Mouse (Mus musculus) testis, adult 2 months (tissue): ENCODE measurements around the gene Fank1. TPM values are rescaled to one million over a fixed set of nuclear protein-coding genes. Genes with fewer than 3 reads are reported as not detected.

ENCODE experiments used
- H3K27ac ChIP-seq: fragments of 200-500 bp; 2 replicates; pipeline ENCODE4 v1.5.1; 2012; ENCODE audit warnings: low read depth, low read length; ENCODE audit not compliant: control insufficient read depth, insufficient read depth
- H3K27me3 ChIP-seq: fragments of 200-500 bp; 2 replicates; pipeline ENCODE4 v1.6.1; 2012; ENCODE audit warnings: mild to moderate bottlenecking, low read length, moderate library complexity; ENCODE audit not compliant: control insufficient read depth, insufficient read depth
- H3K36me3 ChIP-seq: fragments of 200-500 bp; 2 replicates; pipeline ENCODE4 v1.6.1; 2012; ENCODE audit warnings: mild to moderate bottlenecking, low read length; ENCODE audit not compliant: control insufficient read depth, insufficient read depth
- H3K4me1 ChIP-seq: fragments of 200-500 bp; 2 replicates; pipeline ENCODE4 v1.6.1; 2012; ENCODE audit warnings: low read length; ENCODE audit not compliant: control insufficient read depth, insufficient read depth
- H3K4me3 ChIP-seq: fragments of 200-500 bp; 2 replicates; pipeline ENCODE4 v1.5.1; 2012; ENCODE audit warnings: low read depth, mild to moderate bottlenecking, low read length, moderate library complexity, mixed read lengths; ENCODE audit not compliant: control insufficient read depth
- CTCF ChIP-seq: fragments of 200-500 bp; IDR thresholded peaks from 2 replicates; pipeline ENCODE4 v1.5.1; 2012; ENCODE audit warnings: low read depth, mild to moderate bottlenecking, inconsistent platforms, low read length, moderate library complexity; ENCODE audit not compliant: control insufficient read depth, insufficient read depth, insufficient replicate concordance
- POLR2A ChIP-seq: fragments of 200-500 bp; IDR thresholded peaks from 2 replicates; pipeline ENCODE4 v1.6.1; 2012; ENCODE audit warnings: low read depth, mild to moderate bottlenecking, inconsistent platforms, low read length, moderate library complexity; ENCODE audit not compliant: control insufficient read depth
- polyA plus RNA-seq: library from polyadenylated mRNA; depleted of rRNA; stranded (reverse); fragments of >200 nt; gene quantifications from 2 replicates; pipeline ENCODE4 v1.2.3, GENCODE M21; 2012; rRNA removed

Fank1 gene
- polyA plus RNA-seq, 1 experiment = 217 TPM

DNA sequence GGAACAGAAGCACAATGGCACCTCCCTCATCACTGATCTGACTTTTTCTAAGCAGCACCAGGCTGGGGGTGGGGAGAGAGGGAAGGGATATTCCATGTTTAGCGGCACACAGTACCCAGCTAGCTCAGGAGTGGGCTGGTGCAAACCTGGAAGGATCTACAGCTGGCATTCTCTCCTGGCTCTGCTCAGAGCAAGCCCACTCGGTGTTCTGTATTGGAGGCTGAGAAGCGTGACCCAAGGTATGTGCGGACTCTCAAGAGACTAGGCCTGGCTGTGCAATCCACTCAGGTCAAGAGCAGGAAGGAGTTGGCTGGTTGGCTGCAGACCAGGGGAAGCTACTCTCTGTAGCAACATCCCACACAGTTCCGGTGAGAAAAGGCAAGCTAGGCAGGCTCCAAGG, 143.3 kb downstream of the Fank1 start:
- Histone ChIP-seq H3K4me1 (0 out of 2 replicates have a peak, but pooled peaks cover 3% of the 10 kb centered on the region), H3K27me3 (no peaks in the 10 kb centered on the region), H3K36me3 (no peaks in the 10 kb centered on the region), H3K4me3 (no peak overlapping the region), H3K27ac (no peak overlapping the region)
- no peak for TF ChIP-seq POLR2A
- no peak for TF ChIP-seq CTCF

- Histone ChIP-seq H3K27ac (no peak overlapping the region; the same call in 1 of the 2 replicates), H3K27me3 (no peaks in the 10 kb centered on the region), H3K36me3 (no peaks in the 10 kb centered on the region), H3K4me3 (no peak overlapping the region), H3K4me1 (0 out of 2 replicates have a peak, but pooled peaks cover 3% of the 10 kb centered on the region)
- TF ChIP-seq CTCF (no peak), POLR2A (no peak)
These were observed 144.1 kb downstream of the Fank1 start for GRCm38 (mm10) chr7:133920724-133921123.

- Histone ChIP-seq H3K27me3 (no peaks in the 10 kb centered on the region), H3K27ac (no peak overlapping the region), H3K36me3 (no peaks in the 10 kb centered on the region), H3K4me1 (0 out of 2 replicates have a peak, but pooled peaks cover 3% of the 10 kb centered on the region), H3K4me3 (no peak overlapping the region)
- no peak for TF ChIP-seq CTCF
- no peak for TF ChIP-seq POLR2A
These were observed 144.6 kb downstream of the Fank1 start for GRCm38 (mm10) chr7:133921291-133921690.

- Histone ChIP-seq H3K4me1 (0 out of 2 replicates have a peak, but pooled peaks cover 3% of the 10 kb centered on the region), H3K36me3 (no peaks in the 10 kb centered on the region), H3K4me3 (no peak overlapping the region), H3K27ac (no peak overlapping the region), H3K27me3 (no peaks in the 10 kb centered on the region)
- TF ChIP-seq POLR2A (no peak), CTCF (no peak)
These were observed 147.3 kb downstream of the Fank1 start for GRCm38 (mm10) chr7:133923994-133924393.

GRCm38 (mm10) chr7:133925771-133926170, 149.1 kb downstream of the Fank1 start:
- H3K36me3 ChIP-seq = no peaks in the 10 kb centered on the region
- TF ChIP-seq CTCF (no peak), POLR2A (no peak)
- no peaks in the 10 kb centered on the region for H3K4me1 ChIP-seq
- no peak overlapping the region for H3K27ac ChIP-seq
- no peak overlapping the region for H3K4me3 ChIP-seq
- H3K27me3 ChIP-seq = no peaks in the 10 kb centered on the region

DNA sequence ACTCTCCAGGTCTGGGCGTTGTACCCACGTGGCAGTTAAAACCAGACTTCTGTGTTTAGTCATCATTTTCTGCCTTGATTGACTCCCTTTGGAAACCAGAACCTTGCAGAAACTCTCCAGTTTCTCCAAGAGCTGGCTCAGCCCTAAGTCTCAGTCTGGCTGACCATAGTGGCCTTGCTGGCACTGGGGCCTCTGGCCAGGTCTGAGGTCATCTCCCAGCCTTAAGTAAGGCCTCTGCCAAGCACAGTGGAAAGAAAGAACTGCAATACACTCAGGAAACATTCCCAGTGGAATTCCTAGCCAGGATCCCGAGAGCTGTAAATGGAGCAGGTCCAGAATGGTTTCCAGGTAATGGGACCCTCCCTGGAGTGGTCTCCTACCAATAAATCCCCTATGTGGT, 152.3 kb downstream of the Fank1 start:
- no peaks in the 10 kb centered on the region for H3K36me3 ChIP-seq
- H3K4me1 ChIP-seq = no peaks in the 10 kb centered on the region

More for the DNA sequence above, 152.3 kb downstream of the Fank1 start:
- TF ChIP-seq POLR2A (no peak), CTCF (no peak)
- Histone ChIP-seq H3K27ac (no peak overlapping the region), H3K4me3 (no peak overlapping the region), H3K27me3 (no peaks in the 10 kb centered on the region)

Other genes with a start within 250 kb of the Fank1 start
- 119 and 137 TPM in 2 replicates for gene Tex36, start 174.7 kb upstream of the Fank1 start, polyA plus RNA-seq
- 12.0 and 12.4 TPM in 2 replicates for gene Edrf1, start 139.3 kb upstream of the Fank1 start, polyA plus RNA-seq
- not detected in 2 replicates for gene Mmp21, start 96.8 kb upstream of the Fank1 start, polyA plus RNA-seq
- gene Bccip, start 67.5 kb upstream of the Fank1 start, polyA plus RNA-seq = 13.7 and 14.0 TPM in 2 replicates
- 8.8 and 10.8 TPM in 2 replicates for gene Uros, start 66.8 kb upstream of the Fank1 start, polyA plus RNA-seq
- 29.5 and 32.9 TPM in 2 replicates for gene Dhx32, start 5.9 kb downstream of the Fank1 start, polyA plus RNA-seq